Mouse (Mus musculus) midbrain, embryonic 12.5 days (tissue): ENCODE data around the gene Fxyd5. TPM values are rescaled to one million over a fixed set of nuclear protein-coding genes. Genes with fewer than 3 reads are reported as not detected.

Experiments used
- ATAC-seq: fragments of 200-750 bp; cut with Nextera tagmentation; 2 replicates; pipeline ENCODE4 v1.8.0; 2017; ENCODE audit warnings: low read depth, moderate TSS enrichment, moderate library complexity; ENCODE audit not compliant: low FRiP score
- H3K27ac ChIP-seq: fragments of 300-500 bp; sonication (generic); replicated peaks from 2 replicates; pipeline ENCODE4 v1.5.1; 2016; ENCODE audit warnings: mild to moderate bottlenecking
- H3K27me3 ChIP-seq: fragments of 300-500 bp; sonication (generic); 2 replicates; pipeline ENCODE4 v1.6.1; 2016; ENCODE audit warnings: mild to moderate bottlenecking
- H3K36me3 ChIP-seq: fragments of 300-500 bp; sonication (generic); 2 replicates; pipeline ENCODE4 v1.6.1; 2016
- H3K4me1 ChIP-seq: fragments of 300-500 bp; sonication (generic); 2 replicates; pipeline ENCODE4 v1.6.1; 2016
- H3K4me2 ChIP-seq: fragments of 300-500 bp; sonication (generic); replicated peaks from 2 replicates; pipeline ENCODE4 v1.6.1; 2016; ENCODE audit warnings: mild to moderate bottlenecking, moderate library complexity
- H3K4me3 ChIP-seq: fragments of 300-500 bp; sonication (generic); 2 replicates; pipeline ENCODE4 v1.5.1; 2016; ENCODE audit warnings: mild to moderate bottlenecking
- H3K9ac ChIP-seq: fragments of 300-500 bp; sonication (generic); replicated peaks from 2 replicates; pipeline ENCODE4 v1.6.1; 2016; ENCODE audit warnings: mild to moderate bottlenecking, moderate library complexity
- H3K9me3 ChIP-seq: fragments of 300-500 bp; sonication (generic); 2 replicates; pipeline ENCODE4 v1.6.1; 2016; ENCODE audit warnings: mild to moderate bottlenecking
- WGBS: fragments of 180-500 bp; shearing (Covaris S2); methylation state at CpG from one replicate; pipeline ENCODE4 v1.1.7; 2016; 5-methylcytosine and 5-hydroxymethylcytosine counted together
- polyA plus RNA-seq: library from polyadenylated mRNA; unstranded; fragments of >200 nt; fragmentation: Nextera tagmentation; extraction: Ambion mirVana; gene quantifications from 2 replicates; pipeline ENCODE4 v1.2.1, GENCODE M21; 2016

The Fxyd5 gene
- polyA plus RNA-seq = 8.7 and 13.2 TPM in 2 replicates

DNA sequence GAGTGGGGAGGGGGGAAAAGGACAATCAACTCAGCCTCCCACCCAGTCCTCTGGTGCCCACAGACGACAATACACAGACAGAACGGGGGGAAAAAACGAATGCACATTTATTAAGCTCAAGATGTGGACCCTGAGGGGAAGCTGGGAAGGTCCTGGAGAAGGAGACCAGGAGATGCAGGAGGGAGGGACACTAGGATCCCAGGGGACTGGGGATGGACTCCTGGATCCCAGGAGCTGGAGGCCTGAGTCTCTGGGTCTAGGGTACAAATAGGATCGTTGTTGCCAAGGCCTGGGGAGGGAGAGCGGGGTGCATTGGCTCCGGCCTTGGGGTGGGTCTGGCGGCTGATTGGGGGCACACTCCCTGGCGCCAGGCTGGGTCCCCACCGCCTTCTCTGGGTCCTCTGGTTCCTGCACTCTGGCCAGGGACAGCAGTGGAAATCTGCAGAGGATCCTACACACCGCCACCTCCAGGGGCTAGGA is at the start of gene Fxyd5:
TSS of gene Fxyd5 (minus strand) at position 51 of the 480 bp plus-strand sequence.
- ATAC-seq = no peak
- H3K27ac ChIP-seq = no peak within 1 kb of the TSS
- peaks cover 60% of the 10 kb centered on the region for H3K27me3 ChIP-seq
- peak within 1 kb of the TSS; percentile 44 for H3K4me2 ChIP-seq
- peaks cover 6% of the 10 kb centered on the region for H3K4me1 ChIP-seq
- H3K4me3 ChIP-seq = peak within 1 kb of the TSS; percentile 24
- WGBS = 31% methylated on average over 10 of the region's 10 CpGs
- H3K9ac ChIP-seq = no peak within 1 kb of the TSS; the same call in 1 of the 2 replicates
- no peaks in the 10 kb centered on the region for H3K9me3 ChIP-seq
- no peaks in the 10 kb centered on the region for H3K36me3 ChIP-seq

DNA sequence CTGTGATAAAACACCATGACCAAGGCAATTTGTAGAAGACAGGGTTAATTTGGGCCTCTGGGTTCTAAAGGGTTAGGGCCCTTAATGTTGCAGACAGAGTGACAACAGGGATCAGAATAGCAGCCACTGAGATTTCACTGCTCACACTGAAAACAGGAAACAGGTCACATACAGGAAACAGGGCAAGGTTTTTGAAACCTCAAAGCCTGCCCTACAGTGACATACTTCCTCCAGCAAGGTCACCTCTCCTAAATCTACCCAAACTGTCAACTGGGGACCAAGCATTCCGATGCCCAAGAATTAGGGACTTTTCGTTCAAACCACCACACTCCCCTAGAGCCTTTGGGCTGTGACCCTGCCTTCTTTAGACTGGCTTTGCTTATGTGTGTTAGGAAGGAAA is 47.4 kb upstream of the Fxyd5 start:
- no peak overlapping the region for H3K4me2 ChIP-seq
- H3K9ac ChIP-seq = no peak overlapping the region
- WGBS = 85% methylated on average over 2 of the region's 2 CpGs

DNA sequence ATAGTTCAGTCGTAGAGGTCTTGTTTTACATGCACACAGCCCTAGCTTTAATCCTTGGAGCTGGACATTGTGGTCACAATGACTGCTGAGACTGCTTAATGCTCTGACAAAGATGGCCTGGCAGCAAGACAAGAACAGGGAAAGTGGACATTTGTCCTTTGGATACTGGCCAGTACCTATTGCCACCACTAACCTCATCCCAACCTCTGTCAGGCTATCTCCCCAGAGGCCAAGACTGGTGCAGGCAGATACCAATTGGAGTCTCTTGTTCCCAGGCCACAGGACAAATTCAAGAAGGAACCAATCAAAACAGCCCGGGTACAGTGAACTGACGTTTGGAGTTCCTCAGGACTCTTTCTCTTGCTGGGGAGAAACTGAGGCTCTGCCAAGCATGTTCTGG is 45.9 kb upstream of the Fxyd5 start:
- H3K9me3 ChIP-seq = 0 out of 2 replicates have a peak, but pooled peaks cover 2% of the 10 kb centered on the region
- H3K4me3 ChIP-seq = no peak overlapping the region
- H3K4me1 ChIP-seq = peaks cover 9% of the 10 kb centered on the region
- H3K36me3 ChIP-seq = no peaks in the 10 kb centered on the region
- no peak overlapping the region for H3K9ac ChIP-seq
- no peak overlapping the region for H3K4me2 ChIP-seq
- no peaks in the 10 kb centered on the region for H3K27me3 ChIP-seq
- no peak overlapping the region for H3K27ac ChIP-seq
- WGBS = 75% methylated on average over 3 of the region's 3 CpGs
- no peak for ATAC-seq

More for the DNA sequence above, 47.4 kb upstream of the Fxyd5 start:
- no peak overlapping the region for H3K4me3 ChIP-seq
- no peaks in the 10 kb centered on the region for H3K27me3 ChIP-seq
- 0 out of 2 replicates have a peak, but pooled peaks cover 2% of the 10 kb centered on the region for H3K9me3 ChIP-seq
- H3K36me3 ChIP-seq = no peaks in the 10 kb centered on the region
- no peak for ATAC-seq
- no peak overlapping the region for H3K27ac ChIP-seq
- peaks cover 6% of the 10 kb centered on the region for H3K4me1 ChIP-seq

DNA sequence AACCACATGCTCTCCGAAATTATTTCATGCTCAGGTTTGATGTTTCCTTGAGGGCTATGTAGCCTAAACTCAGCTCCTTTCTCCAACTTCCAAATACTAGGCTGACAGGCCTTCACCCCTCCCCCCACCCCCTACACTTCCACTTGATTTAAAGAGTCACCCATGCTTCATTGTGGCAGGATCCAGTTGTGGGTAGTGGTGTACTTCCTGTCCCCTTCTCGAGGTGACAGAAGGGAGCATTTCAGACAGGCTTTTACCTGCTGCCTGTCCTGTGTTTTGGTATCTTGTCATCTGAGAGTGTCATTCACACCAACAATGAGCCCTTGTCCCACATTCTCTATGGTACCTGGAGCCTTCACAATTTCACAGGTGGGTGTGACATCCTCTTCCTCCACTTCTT is 45.0 kb upstream of the Fxyd5 start:
- no peak for ATAC-seq
- H3K4me3 ChIP-seq = no peak overlapping the region
- peaks cover 9% of the 10 kb centered on the region for H3K4me1 ChIP-seq
- H3K9me3 ChIP-seq = 0 out of 2 replicates have a peak, but pooled peaks cover 2% of the 10 kb centered on the region
- H3K4me2 ChIP-seq = no peak overlapping the region
- WGBS = 89% methylated on average over 2 of the region's 2 CpGs
- no peak overlapping the region for H3K27ac ChIP-seq
- H3K27me3 ChIP-seq = no peaks in the 10 kb centered on the region
- no peaks in the 10 kb centered on the region for H3K36me3 ChIP-seq
- H3K9ac ChIP-seq = no peak overlapping the region

DNA sequence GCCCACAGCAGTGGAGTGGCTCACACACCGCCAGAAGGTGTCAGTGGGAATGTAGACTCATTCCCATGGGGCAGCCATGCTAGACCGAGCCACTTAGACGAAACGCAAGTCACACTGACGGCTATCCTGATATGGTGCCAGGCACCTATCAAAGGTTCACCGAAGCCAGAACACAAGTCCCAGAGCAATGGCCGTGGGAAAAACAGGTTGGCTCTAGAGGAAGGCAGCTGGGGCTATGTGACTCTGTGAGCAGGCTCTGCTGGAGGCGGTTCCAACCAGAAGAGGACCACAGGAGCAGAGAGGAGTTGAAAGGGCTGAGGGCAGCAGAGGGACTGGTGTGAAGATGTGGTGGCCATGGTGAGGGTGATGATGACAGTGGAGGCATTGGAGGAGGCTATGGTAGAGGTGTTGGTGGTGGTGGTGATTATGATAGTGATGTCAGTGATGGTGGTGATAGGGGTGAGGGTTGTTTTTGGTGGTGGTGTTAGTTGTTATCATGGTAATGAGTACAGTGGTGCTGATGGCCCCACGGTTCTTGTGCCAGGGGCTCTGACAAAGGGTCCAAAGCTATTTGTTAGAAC is 44.0 kb upstream of the Fxyd5 start:
- H3K27me3 ChIP-seq = no peaks in the 10 kb centered on the region
- no peak overlapping the region for H3K4me2 ChIP-seq
- no peak overlapping the region for H3K4me3 ChIP-seq
- 0 out of 2 replicates have a peak, but pooled peaks cover 2% of the 10 kb centered on the region for H3K9me3 ChIP-seq
- H3K4me1 ChIP-seq = peaks cover 9% of the 10 kb centered on the region
- no peak for ATAC-seq
- H3K27ac ChIP-seq = no peak overlapping the region
- no peaks in the 10 kb centered on the region for H3K36me3 ChIP-seq
- H3K9ac ChIP-seq = no peak overlapping the region
- 91% methylated on average over 9 of the region's 9 CpGs for WGBS

DNA sequence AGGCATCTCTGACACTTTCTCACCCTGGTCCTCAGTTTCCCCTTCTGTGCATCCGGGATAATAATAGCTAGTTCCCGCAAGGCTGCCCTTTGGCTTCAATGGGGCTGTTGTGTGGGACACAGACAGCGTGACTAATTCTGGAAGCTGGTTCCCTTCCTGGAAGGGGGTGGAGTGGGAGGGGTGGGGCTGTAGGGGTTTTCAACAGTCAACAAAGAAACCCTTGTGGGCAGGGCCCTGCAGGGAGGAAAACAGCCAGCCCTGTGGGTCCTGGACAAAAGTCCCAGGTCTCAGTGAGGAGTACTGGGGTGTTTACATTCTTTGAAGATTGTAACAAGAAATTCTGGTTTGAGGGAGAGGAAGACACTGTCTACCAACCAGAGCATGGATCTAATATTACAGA is 42.9 kb upstream of the Fxyd5 start:
- Histone ChIP-seq H3K4me2 (no peak overlapping the region), H3K9me3 (0 out of 2 replicates have a peak, but pooled peaks cover 2% of the 10 kb centered on the region), H3K4me3 (no peak overlapping the region), H3K27me3 (no peaks in the 10 kb centered on the region), H3K9ac (no peak overlapping the region), H3K27ac (no peak overlapping the region), H3K36me3 (no peaks in the 10 kb centered on the region), H3K4me1 (peaks cover 9% of the 10 kb centered on the region)
- peak; percentile 21; the same call in 1 of the 2 replicates for ATAC-seq
- 25% methylated on average over 3 of the region's 3 CpGs for WGBS

DNA sequence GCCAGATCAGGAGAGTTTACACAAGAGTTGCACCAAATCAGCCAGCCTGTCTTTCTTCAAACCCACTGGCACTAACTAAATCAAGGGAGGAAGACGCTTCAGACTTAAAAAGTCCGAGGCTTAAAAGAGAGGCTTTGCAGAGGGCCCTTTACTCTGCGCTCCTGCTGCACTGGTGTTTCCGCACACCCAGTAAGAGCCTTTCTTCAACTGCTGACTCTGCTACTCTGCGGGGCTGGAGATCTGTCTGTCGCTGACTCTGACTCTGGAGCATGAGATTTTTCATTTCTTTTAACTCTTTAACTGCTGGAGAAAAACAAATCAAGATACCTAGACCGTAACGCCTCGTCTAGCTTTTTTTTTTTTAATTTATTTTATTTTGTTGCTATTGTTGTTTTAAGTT is 41.9 kb upstream of the Fxyd5 start:
- Histone ChIP-seq H3K4me3 (no peak overlapping the region), H3K27me3 (no peaks in the 10 kb centered on the region), H3K36me3 (no peaks in the 10 kb centered on the region), H3K4me2 (no peak overlapping the region), H3K9ac (no peak overlapping the region), H3K27ac (no peak overlapping the region), H3K4me1 (peaks cover 9% of the 10 kb centered on the region), H3K9me3 (no peaks in the 10 kb centered on the region)
- 61% methylated on average over 9 of the region's 9 CpGs for WGBS
- no peak for ATAC-seq

DNA sequence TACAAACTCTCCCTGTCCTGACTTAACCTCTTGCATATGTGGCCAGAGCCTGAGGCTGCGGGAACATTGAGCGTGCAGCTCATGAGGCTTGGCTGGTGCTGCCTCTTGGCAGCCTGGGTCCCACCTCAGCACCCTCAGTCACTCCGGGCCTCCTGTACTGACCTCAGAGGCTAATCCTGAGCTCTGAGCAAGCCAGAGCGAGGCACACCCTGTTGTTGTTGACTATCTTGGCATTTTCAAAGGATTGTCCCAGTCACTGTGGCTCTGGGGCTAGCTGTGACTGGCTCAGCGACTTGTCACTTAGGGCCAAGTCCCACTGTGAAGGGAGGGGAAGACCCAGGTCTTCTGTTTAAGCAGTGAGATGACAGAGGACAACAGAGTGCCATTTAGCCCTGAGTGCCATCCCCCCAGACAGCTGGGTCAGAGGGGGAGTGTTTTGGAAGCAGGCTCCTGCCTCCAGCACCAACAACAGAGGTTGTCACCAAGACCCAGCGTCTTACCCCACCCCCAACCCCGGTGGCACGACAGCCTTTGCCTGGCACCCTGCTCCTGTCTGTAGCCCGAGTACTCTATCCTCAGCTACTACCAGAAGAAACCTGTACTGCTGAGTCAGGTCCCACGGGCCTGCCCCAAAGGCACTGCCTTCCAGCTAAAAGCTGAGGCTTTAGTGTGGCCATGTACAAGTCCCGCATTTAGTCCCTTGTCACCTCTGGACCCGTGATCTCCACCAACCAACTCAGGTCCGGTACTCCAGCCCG is 40.7 kb upstream of the Fxyd5 start:
- no peak overlapping the region for H3K27ac ChIP-seq

DNA sequence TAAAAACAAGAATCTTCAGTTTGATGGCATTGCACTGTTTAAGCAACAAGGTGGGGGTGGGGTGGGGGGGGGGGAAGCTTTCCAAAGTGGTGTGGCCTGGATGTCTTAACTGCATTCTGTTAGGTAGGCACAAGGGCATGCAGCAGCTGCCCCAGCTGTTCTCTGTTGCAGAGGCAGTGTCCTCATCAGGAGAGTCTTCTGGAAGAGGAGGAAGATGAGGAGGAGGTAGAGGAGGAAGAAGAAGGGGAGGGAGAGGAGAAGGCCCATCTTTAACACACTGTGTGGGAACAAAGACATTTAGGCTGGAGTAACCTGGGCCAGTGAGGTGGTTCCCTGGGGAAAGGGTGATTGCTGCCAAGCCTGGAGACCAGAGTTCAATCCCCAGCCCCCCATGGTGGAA is 39.8 kb upstream of the Fxyd5 start:
- peaks cover 9% of the 10 kb centered on the region for H3K4me1 ChIP-seq
- no peak for ATAC-seq
- H3K36me3 ChIP-seq = no peaks in the 10 kb centered on the region

More for the DNA sequence above, 40.7 kb upstream of the Fxyd5 start:
- Histone ChIP-seq H3K4me2 (no peak overlapping the region), H3K9ac (no peak overlapping the region), H3K36me3 (no peaks in the 10 kb centered on the region), H3K27me3 (no peaks in the 10 kb centered on the region), H3K4me1 (peaks cover 9% of the 10 kb centered on the region), H3K9me3 (no peaks in the 10 kb centered on the region), H3K4me3 (no peak overlapping the region)
- ATAC-seq = 0 out of 2 replicates have a peak, but pooled peaks have one; percentile 36
- 59% methylated on average over 14 of the region's 14 CpGs for WGBS

DNA sequence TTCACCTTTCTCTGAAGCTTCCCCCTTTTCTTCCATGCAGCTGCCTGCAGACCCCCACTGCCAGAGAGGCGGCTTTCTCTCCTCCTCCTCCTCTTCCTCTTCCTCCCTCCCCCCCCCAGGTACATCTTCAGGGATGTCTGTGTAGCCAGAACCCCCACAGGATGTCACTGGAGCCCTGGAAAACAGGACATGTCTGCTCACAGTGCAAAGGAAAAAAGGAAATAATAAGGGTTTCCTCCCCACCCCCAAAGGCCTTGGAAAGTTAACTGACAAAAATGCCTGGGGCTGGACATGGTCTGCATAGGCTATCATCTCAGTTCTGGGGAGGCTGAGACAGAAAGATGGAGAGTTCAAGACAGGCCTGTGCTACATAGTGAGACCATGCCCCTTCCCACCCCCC is 38.8 kb upstream of the Fxyd5 start:
- Histone ChIP-seq H3K9ac (no peak overlapping the region), H3K4me3 (no peak overlapping the region), H3K27me3 (no peaks in the 10 kb centered on the region), H3K4me1 (peaks cover 9% of the 10 kb centered on the region), H3K4me2 (no peak overlapping the region), H3K36me3 (no peaks in the 10 kb centered on the region), H3K9me3 (no peaks in the 10 kb centered on the region), H3K27ac (no peak overlapping the region)
- no peak for ATAC-seq
- WGBS = 64% methylated on average over 1 of the region's 1 CpGs

More for the DNA sequence above, 39.8 kb upstream of the Fxyd5 start:
- Histone ChIP-seq H3K4me3 (no peak overlapping the region), H3K9me3 (no peaks in the 10 kb centered on the region), H3K27me3 (no peaks in the 10 kb centered on the region), H3K27ac (no peak overlapping the region), H3K9ac (no peak overlapping the region), H3K4me2 (no peak overlapping the region)

DNA sequence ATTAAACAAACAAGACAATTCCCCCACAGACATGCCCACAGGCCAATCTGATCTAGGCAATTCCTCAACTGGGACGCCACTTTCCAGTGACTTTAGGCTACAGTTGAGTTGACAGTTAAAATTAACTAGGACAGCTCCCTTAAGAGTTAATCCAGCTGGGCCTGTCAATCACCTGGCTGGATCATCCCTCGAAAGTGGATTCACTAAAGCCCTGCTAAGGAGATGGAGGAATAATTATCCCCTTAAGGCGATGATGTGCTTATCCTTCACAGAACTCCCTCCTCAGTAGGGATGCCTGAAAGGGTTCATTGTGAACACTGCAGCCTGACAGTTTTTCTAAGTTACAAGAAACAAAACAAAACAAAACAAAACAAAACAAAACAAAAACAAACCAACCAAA is 38.3 kb upstream of the Fxyd5 start:
- Histone ChIP-seq H3K4me2 (no peak overlapping the region), H3K27ac (no peak overlapping the region), H3K4me3 (no peak overlapping the region), H3K9ac (no peak overlapping the region), H3K36me3 (no peaks in the 10 kb centered on the region), H3K4me1 (peaks cover 9% of the 10 kb centered on the region), H3K9me3 (no peaks in the 10 kb centered on the region), H3K27me3 (no peaks in the 10 kb centered on the region)
- ATAC-seq = no peak
- 42% methylated on average over 3 of the region's 3 CpGs for WGBS

DNA sequence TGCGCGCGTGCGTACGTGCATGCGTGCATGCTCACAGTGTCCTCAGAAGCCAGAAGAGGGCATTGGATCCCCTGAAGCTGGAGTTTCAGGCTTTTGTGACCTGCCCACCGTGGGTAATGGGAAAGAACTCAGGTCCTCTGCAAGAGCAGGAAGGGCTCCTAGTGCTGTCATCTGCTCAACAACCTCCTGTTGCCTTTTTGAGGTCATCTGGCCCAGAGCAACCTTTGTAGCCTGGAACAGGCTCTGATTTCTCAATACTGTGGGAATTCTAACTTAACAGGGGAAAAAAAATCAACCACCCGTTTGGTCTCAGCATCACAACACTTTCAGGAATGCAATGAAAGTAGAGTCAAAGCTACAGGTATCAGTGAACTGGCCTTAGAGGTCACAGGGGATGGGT is 37.4 kb upstream of the Fxyd5 start:
- 85% methylated on average over 8 of the region's 8 CpGs for WGBS
- Histone ChIP-seq H3K9me3 (no peaks in the 10 kb centered on the region), H3K4me2 (no peak overlapping the region), H3K9ac (no peak overlapping the region), H3K4me3 (no peak overlapping the region), H3K36me3 (no peaks in the 10 kb centered on the region), H3K27ac (no peak overlapping the region), H3K27me3 (no peaks in the 10 kb centered on the region), H3K4me1 (peaks cover 3% of the 10 kb centered on the region; the same call in 1 of the 2 replicates)
- no peak for ATAC-seq
